Mouse (Mus musculus): Measurements from ENCODE around the gene Myo9a. TPM values are rescaled to one million over a fixed set of nuclear protein-coding genes. Genes with fewer than 3 reads are reported as not detected.
"Not testable (repeated sequence)": the region's sequence is repeated elsewhere in the genome, so short reads cannot be mapped to it uniquely, and the experiment has no call there.

Gene Myo9a
- total RNA-seq, 2 experiments from 2014 or later: 72.9 to 87.2 TPM

GRCm38 (mm10) chr9:59948226-59948625 is 197.5 kb downstream of the Myo9a start:
- no peak for DNase-seq (ENCODE audit: low spot score in 2 of 2)

- no peak for DNase-seq (ENCODE audit: low spot score in 2 of 2)
Measured at GRCm38 (mm10) chr9:59948691-59949250, 198.1 kb downstream of the Myo9a start.

- no peak for DNase-seq (ENCODE audit: low spot score in 2 of 2)
Measured at GRCm38 (mm10) chr9:59949511-59949910, 198.8 kb downstream of the Myo9a start.

GRCm38 (mm10) chr9:59949981-59950380 is 199.3 kb downstream of the Myo9a start:
- no peak for DNase-seq (ENCODE audit: low spot score in 2 of 2)

- no peak for DNase-seq (ENCODE audit: low spot score in 2 of 2)
Measured at GRCm38 (mm10) chr9:59951001-59951750, 200.5 kb downstream of the Myo9a start.

GRCm38 (mm10) chr9:59951943-59952342 is 201.2 kb downstream of the Myo9a start:
- no peak for DNase-seq (ENCODE audit: low spot score in 2 of 2)

GRCm38 (mm10) chr9:59952515-59953070 is 201.9 kb downstream of the Myo9a start:
- no peak for DNase-seq (ENCODE audit: low spot score in 2 of 2)

- no peak for DNase-seq (ENCODE audit: low spot score in 2 of 2)
Measured at GRCm38 (mm10) chr9:59953556-59953955, 202.9 kb downstream of the Myo9a start.

- no peak for DNase-seq (ENCODE audit: low spot score in 2 of 2)
Measured at GRCm38 (mm10) chr9:59955199-59955598, 204.5 kb downstream of the Myo9a start.

GRCm38 (mm10) chr9:59955692-59956091 is 205.0 kb downstream of the Myo9a start:
- DNase-seq (ENCODE audit: low spot score in 2 of 2): no peak

- DNase-seq (ENCODE audit: low spot score in 2 of 2): no peak
Measured at GRCm38 (mm10) chr9:59956496-59956895, 205.8 kb downstream of the Myo9a start.

GRCm38 (mm10) chr9:59958115-59958514 is 207.4 kb downstream of the Myo9a start:
- DNase-seq (ENCODE audit: low spot score in 2 of 2): not testable (repeated sequence)

GRCm38 (mm10) chr9:59959276-59959675 is 208.6 kb downstream of the Myo9a start:
- peak; percentile 63 to 70 for DNase-seq (ENCODE audit: low spot score in 2 of 2)

GRCm38 (mm10) chr9:59960559-59960958 is 209.9 kb downstream of the Myo9a start, which contains the start of gene Nr2e3:
TSS of gene Nr2e3 (minus strand) at chr9:59960659.
- DNase-seq (ENCODE audit: low spot score in 2 of 2): no peak

- no peak for DNase-seq (ENCODE audit: low spot score in 2 of 2)
Measured at GRCm38 (mm10) chr9:59961201-59961955, 210.7 kb downstream of the Myo9a start.

- DNase-seq (ENCODE audit: low spot score in 2 of 2): peak; percentile 25 to 55
Measured at GRCm38 (mm10) chr9:59964367-59964766, 213.7 kb downstream of the Myo9a start.

- DNase-seq (ENCODE audit: low spot score in 2 of 2): no peak
Measured at GRCm38 (mm10) chr9:59965046-59965445, 214.3 kb downstream of the Myo9a start.

GRCm38 (mm10) chr9:59969383-59969782 is 218.7 kb downstream of the Myo9a start:
- DNase-seq (ENCODE audit: low spot score in 2 of 2): peak; percentile 67 to 73

GRCm38 (mm10) chr9:59971263-59971662 is 220.6 kb downstream of the Myo9a start:
- DNase-seq (ENCODE audit: low spot score in 2 of 2): no peak

All from left cerebral cortex, adult 18-20 months (tissue).